Mouse (Mus musculus) intestine, embryonic 16.5 days (tissue): ENCODE data around the gene Qprt. TPM values are rescaled to one million over a fixed set of nuclear protein-coding genes. Genes with fewer than 3 reads are reported as not detected.
A peak's percentile ranks its signal among the peaks of the same experiment; 100 is the strongest.

ENCODE experiments used
- ATAC-seq: fragments of 200-750 bp; cut with Nextera tagmentation; 2 replicates; pipeline ENCODE4 v1.8.0; 2017; ENCODE audit warnings: moderate TSS enrichment, moderate library complexity
- H3K27ac ChIP-seq: fragments of 300-500 bp; sonication (generic); 2 replicates; pipeline ENCODE4 v1.5.1; 2014; ENCODE audit warnings: mild to moderate bottlenecking, low read length
- H3K27me3 ChIP-seq: fragments of 300-500 bp; sonication (generic); replicated peaks from 2 replicates; pipeline ENCODE4 v1.6.1; 2014; ENCODE audit warnings: low read length, control low read depth, mixed read lengths; ENCODE audit not compliant: control insufficient read depth, insufficient read depth
- H3K36me3 ChIP-seq: fragments of 300-500 bp; sonication (generic); 2 replicates; pipeline ENCODE4 v1.6.1; 2014; ENCODE audit warnings: low read length, control low read depth; ENCODE audit not compliant: control insufficient read depth, insufficient read depth
- H3K4me1 ChIP-seq: fragments of 300-500 bp; sonication (generic); 2 replicates; pipeline ENCODE4 v1.6.1; 2014; ENCODE audit warnings: low read length, control low read depth, mixed read lengths; ENCODE audit not compliant: control insufficient read depth, insufficient read depth
- H3K4me2 ChIP-seq: fragments of 300-500 bp; sonication (generic); 2 replicates; pipeline ENCODE4 v1.6.1; 2014; ENCODE audit warnings: low read depth, low read length, control low read depth
- H3K4me3 ChIP-seq: fragments of 300-500 bp; sonication (generic); 2 replicates; pipeline ENCODE4 v1.5.1; 2014; ENCODE audit warnings: mild to moderate bottlenecking, low read length
- H3K9ac ChIP-seq: fragments of 300-500 bp; sonication (generic); 2 replicates; pipeline ENCODE4 v1.6.1; 2014; ENCODE audit warnings: low read depth, low read length
- H3K9me3 ChIP-seq: fragments of 300-500 bp; sonication (generic); 2 replicates; pipeline ENCODE4 v1.6.1; 2016; ENCODE audit warnings: low read length, control low read depth; ENCODE audit not compliant: control insufficient read depth
- WGBS: fragments of 180-500 bp; shearing (Covaris S2); extraction: QIAGEN DNeasy Blood & Tissue Kit; methylation state at CpG from one replicate; pipeline ENCODE4 v1.1.7; 2014; 5-methylcytosine and 5-hydroxymethylcytosine counted together
- polyA plus RNA-seq: library from polyadenylated mRNA; unstranded; fragments of >200 nt; fragmentation: Nextera tagmentation; extraction: Ambion mirVana; gene quantifications from 2 replicates; pipeline ENCODE4 v1.2.1, GENCODE M21; 2015

Qprt gene
- polyA plus RNA-seq, result 4.9 and 6.8 TPM in 2 replicates

DNA sequence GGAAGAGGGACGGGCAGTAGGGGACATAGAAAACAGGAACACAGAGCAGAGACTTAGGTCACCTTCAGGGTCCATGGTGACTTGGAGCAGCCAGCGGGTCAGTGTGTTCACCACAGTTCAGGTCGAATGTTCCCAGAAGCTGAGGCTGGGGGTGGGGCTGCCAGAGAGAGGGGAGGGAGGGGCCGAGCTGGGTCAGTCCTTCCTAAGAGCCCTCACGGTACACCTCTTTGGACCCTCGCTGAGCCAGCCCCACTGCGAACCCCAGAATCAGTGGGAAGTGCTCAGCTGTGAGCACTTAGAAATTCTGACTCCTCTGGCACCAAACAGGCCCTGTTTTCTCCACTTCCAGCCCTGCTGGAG, at the start of gene Qprt:
Gene Qprt (minus strand): TSS at position 316 of the 360 bp plus-strand sequence.
- peak within 1 kb of the TSS; percentile 16 for H3K4me3 ChIP-seq
- WGBS, result 18% methylated on average over 7 of the region's 7 CpGs
- no peaks in the 10 kb centered on the region for H3K9me3 ChIP-seq
- H3K4me1 ChIP-seq, result peaks cover 18% of the 10 kb centered on the region
- H3K27ac ChIP-seq, result no peak within 1 kb of the TSS
- peak; percentile 15; the same call in 1 of the 2 replicates for ATAC-seq
- peak within 1 kb of the TSS; percentile 38; the same call in 1 of the 2 replicates for H3K9ac ChIP-seq
- peak within 1 kb of the TSS; percentile 48 for H3K4me2 ChIP-seq
- no peaks in the 10 kb centered on the region for H3K36me3 ChIP-seq
- H3K27me3 ChIP-seq, result no peaks in the 10 kb centered on the region

- ATAC-seq, result no peak
- H3K36me3 ChIP-seq, result no peaks in the 10 kb centered on the region
- 83% methylated on average over 5 of the region's 5 CpGs for WGBS
- H3K4me3 ChIP-seq, result no peak overlapping the region
- H3K9ac ChIP-seq, result no peak overlapping the region
- H3K27ac ChIP-seq, result no peak overlapping the region
- H3K4me1 ChIP-seq, result no peaks in the 10 kb centered on the region
- no peaks in the 10 kb centered on the region for H3K9me3 ChIP-seq
- H3K27me3 ChIP-seq, result no peaks in the 10 kb centered on the region
- H3K4me2 ChIP-seq, result no peak overlapping the region
These were observed 44.5 kb upstream of the Qprt start for GRCm38 (mm10) chr7:127166501-127166900.

GRCm38 (mm10) chr7:127165607-127166493, 43.8 kb upstream of the Qprt start:
- no peak for ATAC-seq
- Histone ChIP-seq H3K9ac (no peak overlapping the region), H3K4me2 (no peak overlapping the region), H3K4me3 (no peak overlapping the region), H3K4me1 (no peaks in the 10 kb centered on the region), H3K27ac (no peak overlapping the region), H3K27me3 (no peaks in the 10 kb centered on the region), H3K36me3 (no peaks in the 10 kb centered on the region), H3K9me3 (no peaks in the 10 kb centered on the region)
- WGBS, result 84% methylated on average over 12 of the region's 12 CpGs

- Histone ChIP-seq H3K9ac (no peak overlapping the region), H3K9me3 (no peaks in the 10 kb centered on the region), H3K36me3 (no peaks in the 10 kb centered on the region), H3K27me3 (no peaks in the 10 kb centered on the region), H3K4me1 (no peaks in the 10 kb centered on the region), H3K4me2 (no peak overlapping the region), H3K4me3 (no peak overlapping the region), H3K27ac (no peak overlapping the region)
- 86% methylated on average over 4 of the region's 4 CpGs for WGBS
- ATAC-seq, result no peak
These were observed 42.0 kb upstream of the Qprt start for GRCm38 (mm10) chr7:127164002-127164401.

DNA sequence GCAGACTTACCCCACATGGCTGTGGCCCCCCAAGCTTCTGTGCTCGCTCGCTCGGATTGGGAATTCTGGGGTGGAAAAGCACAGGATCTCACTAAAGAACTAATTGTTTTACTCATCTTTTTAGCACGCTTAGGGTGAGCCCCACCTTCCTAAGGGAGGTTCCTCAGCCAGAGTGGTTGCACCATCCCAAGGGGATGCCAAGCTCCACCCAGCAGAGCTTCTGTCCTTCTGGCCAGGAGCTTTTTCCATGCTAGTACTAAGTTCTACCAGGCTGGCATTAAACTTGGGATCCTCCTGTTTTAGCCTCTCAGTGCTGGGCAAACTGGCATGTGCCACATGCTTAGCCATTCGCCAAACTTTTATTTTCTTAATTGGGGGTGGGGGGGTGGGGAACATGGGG, 40.5 kb upstream of the Qprt start:
- H3K36me3 ChIP-seq, result no peaks in the 10 kb centered on the region
- no peaks in the 10 kb centered on the region for H3K4me1 ChIP-seq
- H3K27ac ChIP-seq, result no peak overlapping the region
- no peak for ATAC-seq
- no peaks in the 10 kb centered on the region for H3K9me3 ChIP-seq
- H3K9ac ChIP-seq, result no peak overlapping the region
- H3K27me3 ChIP-seq, result no peaks in the 10 kb centered on the region
- H3K4me3 ChIP-seq, result no peak overlapping the region
- WGBS, result 82% methylated on average over 5 of the region's 5 CpGs
- H3K4me2 ChIP-seq, result no peak overlapping the region

- no peak overlapping the region for H3K4me3 ChIP-seq
- no peak overlapping the region for H3K4me2 ChIP-seq
- H3K9me3 ChIP-seq, result no peaks in the 10 kb centered on the region
- H3K9ac ChIP-seq, result no peak overlapping the region
- no peak overlapping the region for H3K27ac ChIP-seq
- H3K36me3 ChIP-seq, result no peaks in the 10 kb centered on the region
- 79% methylated on average over 4 of the region's 4 CpGs for WGBS
- H3K27me3 ChIP-seq, result no peaks in the 10 kb centered on the region
- no peaks in the 10 kb centered on the region for H3K4me1 ChIP-seq
- ATAC-seq, result no peak
These were observed 35.5 kb upstream of the Qprt start for GRCm38 (mm10) chr7:127157548-127157947.

DNA sequence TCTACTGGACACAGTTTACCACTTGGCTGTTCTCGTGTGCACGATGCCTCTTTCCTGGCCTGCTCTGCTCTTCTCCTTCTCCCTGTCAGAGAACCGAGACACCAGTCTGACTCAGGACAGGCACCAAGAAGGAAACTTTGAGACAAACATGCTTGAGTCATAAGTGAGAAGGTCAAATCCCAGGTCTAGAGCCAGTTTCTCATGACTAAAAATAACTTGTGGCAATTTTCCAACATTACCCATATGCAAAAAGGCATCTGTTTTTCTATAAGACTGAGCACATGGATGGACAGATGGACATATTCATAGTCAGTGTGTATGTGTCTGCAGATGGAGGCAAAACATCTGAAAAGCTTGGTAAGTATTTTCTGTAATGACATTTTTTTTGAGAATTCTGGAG, 31.5 kb upstream of the Qprt start:
- 65% methylated on average over 3 of the region's 3 CpGs for WGBS
- Histone ChIP-seq H3K27me3 (no peaks in the 10 kb centered on the region), H3K9ac (no peak overlapping the region), H3K36me3 (no peaks in the 10 kb centered on the region), H3K9me3 (no peaks in the 10 kb centered on the region), H3K4me3 (no peak overlapping the region), H3K4me1 (no peaks in the 10 kb centered on the region), H3K27ac (no peak overlapping the region), H3K4me2 (no peak overlapping the region)
- ATAC-seq, result no peak

GRCm38 (mm10) chr7:127152464-127152863, 30.4 kb upstream of the Qprt start:
- Histone ChIP-seq H3K4me2 (no peak overlapping the region), H3K4me1 (no peaks in the 10 kb centered on the region), H3K4me3 (no peak overlapping the region), H3K27me3 (no peaks in the 10 kb centered on the region), H3K36me3 (no peaks in the 10 kb centered on the region), H3K27ac (no peak overlapping the region), H3K9ac (no peak overlapping the region), H3K9me3 (no peaks in the 10 kb centered on the region)
- WGBS, result 94% methylated on average over 6 of the region's 6 CpGs
- no peak for ATAC-seq

- Histone ChIP-seq H3K4me1 (no peaks in the 10 kb centered on the region), H3K4me3 (no peak overlapping the region), H3K27me3 (no peaks in the 10 kb centered on the region), H3K9me3 (no peaks in the 10 kb centered on the region), H3K36me3 (no peaks in the 10 kb centered on the region), H3K4me2 (no peak overlapping the region), H3K9ac (no peak overlapping the region), H3K27ac (no peak overlapping the region)
- 55% methylated on average over 3 of the region's 3 CpGs for WGBS
- no peak for ATAC-seq
These were observed 25.9 kb upstream of the Qprt start for GRCm38 (mm10) chr7:127147901-127148300.

GRCm38 (mm10) chr7:127146267-127146603, 24.2 kb upstream of the Qprt start:
- Histone ChIP-seq H3K36me3 (no peaks in the 10 kb centered on the region), H3K27me3 (no peaks in the 10 kb centered on the region), H3K27ac (no peak overlapping the region), H3K4me3 (no peak overlapping the region), H3K9me3 (no peaks in the 10 kb centered on the region), H3K4me1 (no peaks in the 10 kb centered on the region), H3K9ac (no peak overlapping the region), H3K4me2 (no peak overlapping the region)
- 67% methylated on average over 2 of the region's 2 CpGs for whole genome bisulfite sequencing
- ATAC-seq, result no peak
